ENCODE assay signal across 8 mouse cellular contexts in genomic region chr6:116653684-116654454, GRCm38 (mm10). TPM values are rescaled to one million over a fixed set of nuclear protein-coding genes. Genes with fewer than 3 reads are reported as not detected.
DNase-seq lines count a peak whose midpoint lies in the region; ATAC-seq and TF ChIP-seq lines count a peak whose summit lies in the region.

No protein-coding gene starts in this region.

- peak; percentile 45 for DNase-seq in left cerebral cortex, adult 11 months (ENCODE audit: low spot score)
- no peak for DNase-seq in left cerebral cortex, adult 8-10 months (ENCODE audit: low spot score in 2 of 2)
- peak; percentile 44 for DNase-seq in c-Kit-positive CD71-positive TER-119-positive erythroid progenitor cells, embryonic 14.5 days (ENCODE audit: low spot score)
- DNase-seq in forelimb bud, embryonic 11.5 days (ENCODE audit: low read depth, low spot score): peak; percentile 60
- peak; percentile 70 for DNase-seq in kidney, adult 2 months
- DNase-seq in liver, adult 2 months (ENCODE audit: extremely low read depth, low read depth, low spot score): peak; percentile 87
- peak; percentile 49 for DNase-seq in thymus, postnatal 14 days

- 42% methylated on average over 9 of the region's 9 CpGs for WGBS in kidney, adult 2 months
- WGBS in liver, adult 2 months: 10% methylated on average over 9 of the region's 9 CpGs

- TF ChIP-seq POLR2A in kidney, adult 2 months (IDR thresholded peaks at IDR 0.05; ENCODE audit: low read depth, low read length): no peak
- peak; percentile 49; the same call in 1 of the 2 replicates for TF ChIP-seq POLR2A in liver, adult 2 months (IDR thresholded peaks at IDR 0.05; ENCODE audit: extremely low read depth, insufficient read depth, low read length)

- 0 out of 2 replicates have a peak, but pooled peaks cover 2% of the 10 kb centered on the region for H3K79me2 ChIP-seq in liver, adult 2 months (ENCODE audit: control insufficient read depth, insufficient read depth, low read length)

- H3K4me1 ChIP-seq in kidney, adult 2 months (ENCODE audit: control insufficient read depth, insufficient read depth, low read length): peaks cover 5% of the 10 kb centered on the region
- peaks cover 17% of the 10 kb centered on the region for H3K4me1 ChIP-seq in liver, adult 2 months (ENCODE audit: control insufficient read depth, insufficient read depth, low read length)

- H3K9ac ChIP-seq in liver, adult 2 months (ENCODE audit: low read depth, low read length): peak overlapping the region; percentile 18; the same call in 1 of the 2 replicates

- peak; percentile 71 for ATAC-seq in monocyte, adult 5-6 weeks (replicated peaks; ENCODE audit: insufficient number of reproducible peaks, low FRiP score, low TSS enrichment, poor library complexity, severe bottlenecking)

- H3K36me3 ChIP-seq in kidney, adult 2 months (ENCODE audit: control insufficient read depth, insufficient read depth, low read length): no peaks in the 10 kb centered on the region
- H3K36me3 ChIP-seq in liver, adult 2 months (ENCODE audit: control insufficient read depth, insufficient read depth, low read length): peaks cover 12% of the 10 kb centered on the region

- H3K27me3 ChIP-seq in kidney, adult 2 months (replicated peaks; ENCODE audit: control insufficient read depth, insufficient read depth, low read length): no peaks in the 10 kb centered on the region
- H3K27me3 ChIP-seq in liver, adult 2 months (ENCODE audit: control insufficient read depth, insufficient read depth, low read length): no peaks in the 10 kb centered on the region

- no peak overlapping the region for H3K27ac ChIP-seq in kidney, adult 2 months (ENCODE audit: insufficient read depth, low read depth, low read length)
- peak overlapping the region; percentile 50 for H3K27ac ChIP-seq in liver, adult 2 months (replicated peaks; ENCODE audit: insufficient read depth, low read depth, low read length)

- TF ChIP-seq CTCF in kidney, adult 2 months (conservative IDR thresholded peaks at IDR 0.05; ENCODE audit: insufficient read depth, insufficient read length, low read depth, low read length): peak; percentile 26; the same call in 1 of the 2 replicates
- peak; percentile 37 for TF ChIP-seq CTCF in liver, adult 2 months (IDR thresholded peaks at IDR 0.05; ENCODE audit: low read depth, low read length)

- no peak overlapping the region for H3K4me3 ChIP-seq in kidney, adult 2 months (ENCODE audit: insufficient read depth, low read depth, low read length)
- H3K4me3 ChIP-seq in liver, adult 2 months (ENCODE audit: insufficient read depth, low read depth, low read length): no peak overlapping the region

RNA-seq across cellular contexts. Expression of gene Depp1, which starts 3.5 kb away (rescaled TPM):
- total RNA-seq in left cerebral cortex, adult 8-10 months (2022): 1 to 10 TPM; 1.7 to 3.3 (median 2.4) TPM
- 14.3 and 17.8 TPM in 2 replicates for polyA plus RNA-seq in kidney, adult 2 months (2012; rRNA removed)
- 125 and 199 TPM in 2 replicates for total RNA-seq in liver, adult 2 months (2014; rRNA removed)
- 210 and 244 TPM in 2 replicates for polyA plus RNA-seq in liver, adult 2 months (2012; rRNA removed)
- total RNA-seq in monocyte, adult 5-6 weeks (2017): 0.38 TPM in 1 of 3 replicates, not detected in the others

RNA-seq across cellular contexts. Expression of gene Rassf4, which starts 19.9 kb away (rescaled TPM):
- 1 to 10 TPM; 6.2 to 8.6 (median 7.4) TPM for total RNA-seq in left cerebral cortex, adult 8-10 months (2022)
- 3.3 and 4.1 TPM in 2 replicates for polyA plus RNA-seq in kidney, adult 2 months (2012; rRNA removed)
- total RNA-seq in liver, adult 2 months (2014; rRNA removed): 3.1 and 3.6 TPM in 2 replicates
- polyA plus RNA-seq in liver, adult 2 months (2012; rRNA removed): 1.3 and 2.2 TPM in 2 replicates
- total RNA-seq in monocyte, adult 5-6 weeks (2017): 124 to 138 TPM (median 133 TPM) in 3 replicates

RNA-seq across cellular contexts. Expression of gene Zfp422, which starts 25.1 kb away (rescaled TPM):
- 10 to 100 TPM; 19.5 to 32.6 (median 23.2) TPM for total RNA-seq in left cerebral cortex, adult 8-10 months (2022)
- polyA plus RNA-seq in kidney, adult 2 months (2012; rRNA removed): 15.8 and 22.0 TPM in 2 replicates
- total RNA-seq in liver, adult 2 months (2014; rRNA removed): 5.6 and 7.0 TPM in 2 replicates
- 6.6 and 7.0 TPM in 2 replicates for polyA plus RNA-seq in liver, adult 2 months (2012; rRNA removed)
- 10.3 to 14.1 TPM (median 11.5 TPM) in 3 replicates for total RNA-seq in monocyte, adult 5-6 weeks (2017)

Comparison
In these comparisons a context has a peak if more than half of its experiments do, and no peak if none do; other contexts are left out.
1. DNase-seq: peak in left cerebral cortex, adult 11 months (single experiment), c-Kit-positive CD71-positive TER-119-positive erythroid progenitor cells, embryonic 14.5 days (single experiment), forelimb bud, embryonic 11.5 days (single experiment), kidney, adult 2 months (single experiment), liver, adult 2 months (single experiment) and thymus, postnatal 14 days (single experiment); none in left cerebral cortex, adult 8-10 months (0 of 2).
2. RNA of gene Depp1, which starts 3.5 kb away (total RNA-seq): 125 to 199 TPM in liver, adult 2 months; 1.7 to 3.3 TPM in left cerebral cortex, adult 8-10 months and 0.38 TPM in monocyte, adult 5-6 weeks; every median in the first group is over 10 times any median in the second.
3. RNA of gene Rassf4, which starts 19.9 kb away (total RNA-seq): 124 to 138 TPM in monocyte, adult 5-6 weeks; 6.2 to 8.6 TPM in left cerebral cortex, adult 8-10 months and 3.1 to 3.6 TPM in liver, adult 2 months; every median in the first group is over 10 times any median in the second.